Comparison of ENCODE assay signal across 8 mouse cellular contexts in the genomic region with DNA sequence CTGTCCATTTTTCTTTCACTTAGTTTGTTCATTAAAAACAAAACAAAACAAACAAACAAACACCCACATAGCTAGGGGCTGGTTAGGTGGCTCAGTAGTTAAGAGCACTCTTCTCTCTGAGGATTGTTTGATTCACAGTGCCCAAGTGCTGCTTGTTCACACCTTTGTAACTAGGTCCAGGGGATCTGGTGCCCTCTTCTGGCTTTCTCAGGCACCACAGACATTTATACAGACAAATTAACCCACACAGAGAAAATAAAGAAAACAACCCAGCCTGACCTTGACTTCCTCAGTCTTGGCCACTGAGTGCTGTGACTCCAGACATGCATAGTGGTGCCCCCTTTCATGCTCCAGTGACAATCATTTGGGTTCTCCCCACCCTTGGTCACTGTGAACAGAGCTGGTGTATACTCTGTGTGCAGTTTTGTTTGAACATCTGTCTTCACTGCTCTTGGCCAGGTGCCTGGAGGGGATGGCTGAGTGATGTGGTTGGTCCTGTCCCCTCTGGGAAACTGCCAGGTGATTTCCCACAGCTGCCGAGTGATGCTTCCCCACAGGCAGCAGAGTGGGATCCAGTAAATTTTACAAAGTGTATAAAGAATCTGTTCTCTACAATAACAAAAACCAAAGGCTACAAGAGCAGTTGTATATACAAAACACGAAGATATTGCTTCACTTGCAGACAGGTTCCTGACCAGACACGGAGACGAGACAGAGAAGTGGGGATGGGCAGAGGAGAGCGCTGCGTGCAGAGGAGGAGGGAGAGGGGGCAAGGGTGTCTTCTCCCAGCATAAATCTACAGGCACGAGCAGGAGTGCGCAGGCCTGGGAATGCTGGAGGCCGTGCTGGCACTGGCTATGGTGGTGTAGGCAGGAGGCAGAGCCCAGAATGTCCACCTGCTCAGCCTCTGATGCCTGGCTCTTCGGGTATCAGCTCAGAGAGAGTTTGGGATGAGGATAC. TPM values are rescaled to one million over a fixed set of nuclear protein-coding genes. Genes with fewer than 3 reads are reported as not detected.
DNase-seq lines count a peak whose midpoint lies in the region; ATAC-seq and TF ChIP-seq lines count a peak whose summit lies in the region.
"Not testable (repeated sequence)": the region's sequence is repeated elsewhere in the genome, so short reads cannot be mapped to it uniquely, and the experiment has no call there.

No protein-coding gene starts in this region.

- 79% methylated on average over 10 of the region's 10 CpGs for WGBS in heart, adult 2 months
- 58% methylated on average over 10 of the region's 10 CpGs for WGBS in kidney, adult 2 months
- whole genome bisulfite sequencing in liver, embryonic 14.5 days (ENCODE audit: insufficient replicate concordance), result 67% methylated on average over 7 of the region's 10 CpGs
- 87% methylated on average over 9 of the region's 10 CpGs for WGBS in midbrain, embryonic 11.5 days
- 34% methylated on average over 8 of the region's 10 CpGs for WGBS in stomach, embryonic 16.5 days

- DNase-seq in 3T3-L1 (ENCODE audit: low read depth, low spot score), result peak; percentile 85
- DNase-seq in NIH3T3 (ENCODE audit: low read depth), result peak; percentile 68
- peak; percentile 28 for DNase-seq in embryo, embryonic 10.5 days (ENCODE audit: low spot score)
- DNase-seq in heart, adult 2 months; liver, embryonic 14.5 days (ENCODE audit: low read depth in 3 of 3, low spot score in 3 of 3): not testable (repeated sequence)
- DNase-seq in kidney, adult 2 months, result peak; percentile 36
- peak; percentile 73 for DNase-seq in midbrain, embryonic 11.5 days (ENCODE audit: low spot score, missing footprints)

- H3K9me3 ChIP-seq in liver, embryonic 14.5 days (ENCODE audit: control insufficient read depth, low read length); midbrain, embryonic 11.5 days (ENCODE audit: control insufficient read depth, low read length); stomach, embryonic 16.5 days (replicated peaks; ENCODE audit: control insufficient read depth, low read length): not testable (repeated sequence)

- H3K27me3 ChIP-seq in heart, adult 2 months (ENCODE audit: control insufficient read depth, insufficient read depth, low read length); kidney, adult 2 months (replicated peaks; ENCODE audit: control insufficient read depth, insufficient read depth, low read length); liver, embryonic 14.5 days (ENCODE audit: control insufficient read depth, insufficient read depth, low read length); midbrain, embryonic 11.5 days (ENCODE audit: control insufficient read depth, insufficient read depth, low read length); stomach, embryonic 16.5 days (ENCODE audit: control insufficient read depth, insufficient read depth, low read length): not testable (repeated sequence)

- ATAC-seq in liver, embryonic 14.5 days (ENCODE audit: insufficient read depth); midbrain, embryonic 11.5 days (ENCODE audit: low FRiP score): not testable (repeated sequence)
- peak; percentile 68 for ATAC-seq in stomach, embryonic 16.5 days (ENCODE audit: insufficient read depth, low FRiP score)

- H3K4me1 ChIP-seq in heart, adult 2 months (ENCODE audit: control insufficient read depth, insufficient read depth, low read length); kidney, adult 2 months (ENCODE audit: control insufficient read depth, insufficient read depth, low read length); liver, embryonic 14.5 days (replicated peaks; ENCODE audit: control insufficient read depth in 2 of 2, insufficient read depth in 2 of 2, low read length in 1 of 2); midbrain, embryonic 11.5 days (ENCODE audit: control insufficient read depth, insufficient read depth, low read length); stomach, embryonic 16.5 days (ENCODE audit: control insufficient read depth, insufficient read depth, low read length): not testable (repeated sequence)

- not testable (repeated sequence) for H3K36me3 ChIP-seq in heart, adult 2 months (ENCODE audit: control insufficient read depth, insufficient read depth, low read length); kidney, adult 2 months (ENCODE audit: control insufficient read depth, insufficient read depth, low read length); liver, embryonic 14.5 days (replicated peaks; ENCODE audit: control insufficient read depth, insufficient read depth, low read depth); midbrain, embryonic 11.5 days (ENCODE audit: control insufficient read depth, insufficient read depth, low read length); stomach, embryonic 16.5 days (ENCODE audit: control insufficient read depth, insufficient read depth, low read length)

- not testable (repeated sequence) for H3K9ac ChIP-seq in heart, adult 2 months (ENCODE audit: low read depth, low read length); liver, embryonic 14.5 days (replicated peaks); midbrain, embryonic 11.5 days (ENCODE audit: low read length); stomach, embryonic 16.5 days (ENCODE audit: low read length)

- not testable (repeated sequence) for H3K4me3 ChIP-seq in heart, adult 2 months; kidney, adult 2 months (ENCODE audit: insufficient read depth, low read depth, low read length); liver, embryonic 14.5 days (ENCODE audit: insufficient read depth in 1 of 2, low read depth in 2 of 2, low read length in 2 of 2); midbrain, embryonic 11.5 days (ENCODE audit: low read depth, low read length); stomach, embryonic 16.5 days (replicated peaks; ENCODE audit: low read length)

- H3K27ac ChIP-seq in heart, adult 2 months; kidney, adult 2 months (ENCODE audit: insufficient read depth, low read depth, low read length); liver, embryonic 14.5 days; midbrain, embryonic 11.5 days (ENCODE audit: low read depth, low read length): not testable (repeated sequence)
- H3K27ac ChIP-seq in stomach, embryonic 16.5 days (ENCODE audit: low read length), result 0 out of 2 replicates have a peak overlapping the region, but pooled peaks have one; percentile 11

- TF ChIP-seq POLR2A in heart, adult 2 months (IDR thresholded peaks at IDR 0.05; ENCODE audit: insufficient read depth, low read depth, low read length); kidney, adult 2 months (IDR thresholded peaks at IDR 0.05; ENCODE audit: low read depth, low read length): not testable (repeated sequence)

- not testable (repeated sequence) for H3K4me2 ChIP-seq in liver, embryonic 14.5 days (ENCODE audit: low read depth); midbrain, embryonic 11.5 days; stomach, embryonic 16.5 days (ENCODE audit: low read depth, low read length)

- H3K79me2 ChIP-seq in heart, adult 2 months (replicated peaks; ENCODE audit: control insufficient read depth, insufficient read depth, low read length), result not testable (repeated sequence)

- peak; percentile 67 for TF ChIP-seq CTCF in heart, adult 2 months (IDR thresholded peaks at IDR 0.05)
- TF ChIP-seq CTCF in kidney, adult 2 months (conservative IDR thresholded peaks at IDR 0.05; ENCODE audit: insufficient read depth, insufficient read length, low read depth, low read length), result peak; percentile 33
- TF ChIP-seq CTCF in liver, embryonic 14.5 days (IDR thresholded peaks at IDR 0.05; ENCODE audit: low read depth), result peak; percentile 52

- intact Hi-C loops in heart, adult 2 months (cut with DNase I), result not testable (repeated sequence)

- not testable (repeated sequence) for TF ChIP-seq EP300 in heart, adult 2 months (IDR thresholded peaks at IDR 0.05; ENCODE audit: insufficient read depth, low read depth, low read length); liver, embryonic 14.5 days (IDR thresholded peaks at IDR 0.05; ENCODE audit: low read depth)

RNA-seq across cellular contexts. Expression of gene Spindoc, which starts 14.4 kb away (rescaled TPM):
- 10 to 100 TPM; 11.6 to 14.0 TPM for total RNA-seq in heart, adult 2 months (2021)
- 12.4 and 13.4 TPM in 2 replicates for polyA plus RNA-seq in heart, adult 2 months (2012; rRNA removed)
- 14.0 and 15.0 TPM in 2 replicates for polyA plus RNA-seq in kidney, adult 2 months (2012; rRNA removed)
- 2.5 and 2.9 TPM in 2 replicates for polyA plus RNA-seq in liver, embryonic 14.5 days (2012; rRNA removed)
- 2.2 and 2.6 TPM in 2 replicates for polyA plus RNA-seq in liver, embryonic 14.5 days (2014; fragmentation: Nextera tagmentation; extraction: Ambion mirVana)
- polyA plus RNA-seq in midbrain, embryonic 11.5 days (2014; fragmentation: Nextera tagmentation; extraction: Ambion mirVana), result 23.2 and 25.3 TPM in 2 replicates
- polyA plus RNA-seq in stomach, embryonic 16.5 days (2015; fragmentation: Nextera tagmentation; extraction: Ambion mirVana), result 19.8 and 22.5 TPM in 2 replicates

RNA-seq across cellular contexts. Expression of gene 2700081O15Rik, which starts 20.3 kb away (rescaled TPM):
- 10 to 100 TPM; 13.1 to 13.4 TPM for total RNA-seq in heart, adult 2 months (2021)
- 16.4 and 25.7 TPM in 2 replicates for polyA plus RNA-seq in heart, adult 2 months (2012; rRNA removed)
- polyA plus RNA-seq in kidney, adult 2 months (2012; rRNA removed), result 9.4 and 12.0 TPM in 2 replicates
- polyA plus RNA-seq in liver, embryonic 14.5 days (2012; rRNA removed), result 5.6 and 6.3 TPM in 2 replicates
- polyA plus RNA-seq in liver, embryonic 14.5 days (2014; fragmentation: Nextera tagmentation; extraction: Ambion mirVana), result 0.86 and 1.2 TPM in 2 replicates
- polyA plus RNA-seq in midbrain, embryonic 11.5 days (2014; fragmentation: Nextera tagmentation; extraction: Ambion mirVana), result 12.3 and 13.2 TPM in 2 replicates
- 4.6 and 5.0 TPM in 2 replicates for polyA plus RNA-seq in stomach, embryonic 16.5 days (2015; fragmentation: Nextera tagmentation; extraction: Ambion mirVana)

RNA-seq across cellular contexts. Expression of gene Mark2, which starts 55.5 kb away (rescaled TPM):
- total RNA-seq in heart, adult 2 months (2021), result 10 to 100 TPM; 46.2 to 53.8 TPM
- 53.1 and 56.7 TPM in 2 replicates for polyA plus RNA-seq in heart, adult 2 months (2012; rRNA removed)
- polyA plus RNA-seq in kidney, adult 2 months (2012; rRNA removed), result 85.0 and 86.5 TPM in 2 replicates
- 14.2 and 17.4 TPM in 2 replicates for polyA plus RNA-seq in liver, embryonic 14.5 days (2012; rRNA removed)
- polyA plus RNA-seq in liver, embryonic 14.5 days (2014; fragmentation: Nextera tagmentation; extraction: Ambion mirVana), result 14.3 and 18.9 TPM in 2 replicates
- 43.0 and 53.9 TPM in 2 replicates for polyA plus RNA-seq in midbrain, embryonic 11.5 days (2014; fragmentation: Nextera tagmentation; extraction: Ambion mirVana)
- polyA plus RNA-seq in stomach, embryonic 16.5 days (2015; fragmentation: Nextera tagmentation; extraction: Ambion mirVana), result 41.2 and 42.7 TPM in 2 replicates
